In genomic region chr13:33003523-33004413, GRCm38 (mm10) we compare ENCODE assay signal across 8 mouse cellular contexts. TPM values are rescaled to one million over a fixed set of nuclear protein-coding genes. Genes with fewer than 3 reads are reported as not detected.
DNase-seq lines count a peak whose midpoint lies in the region; ATAC-seq and TF ChIP-seq lines count a peak whose summit lies in the region.

No protein-coding gene starts in this region.

- H3K36me3 ChIP-seq in kidney, postnatal 0 days (ENCODE audit: insufficient read depth, low read length) = no peaks in the 10 kb centered on the region
- no peaks in the 10 kb centered on the region for H3K36me3 ChIP-seq in hindbrain, embryonic 12.5 days

- 55% methylated on average over 9 of the region's 9 CpGs for WGBS in kidney, postnatal 0 days
- 70% methylated on average over 9 of the region's 9 CpGs for WGBS in hindbrain, embryonic 12.5 days

- H3K4me2 ChIP-seq in kidney, postnatal 0 days (ENCODE audit: low read length) = peak overlapping the region; percentile 52
- H3K4me2 ChIP-seq in hindbrain, embryonic 12.5 days (replicated peaks) = peak overlapping the region; percentile 44

- DNase-seq in kidney, postnatal 0 days (ENCODE audit: low spot score) = no peak
- DNase-seq in kidney, postnatal 36 days = no peak
- DNase-seq in layer of hippocampus, adult 11-12 months (ENCODE audit: low spot score) = no peak
- no peak for DNase-seq in adipocyte (ENCODE audit: low spot score)
- DNase-seq in layer of hippocampus, adult 8-10 months (ENCODE audit: low spot score in 2 of 2) = no peak

- H3K4me3 ChIP-seq in kidney, postnatal 0 days (replicated peaks; ENCODE audit: low read depth, low read length) = peak overlapping the region; percentile 33
- peak overlapping the region; percentile 61 for H3K4me3 ChIP-seq in bone marrow macrophage, adult 2 months (ENCODE audit: insufficient read depth, low read length)
- H3K4me3 ChIP-seq in hindbrain, embryonic 12.5 days = peak overlapping the region; percentile 24

- H3K27me3 ChIP-seq in kidney, postnatal 0 days (ENCODE audit: insufficient read depth, low read length) = no peaks in the 10 kb centered on the region
- no peaks in the 10 kb centered on the region for H3K27me3 ChIP-seq in hindbrain, embryonic 12.5 days

- no peaks in the 10 kb centered on the region for H3K9me3 ChIP-seq in kidney, postnatal 0 days (replicated peaks; ENCODE audit: low read length)
- no peaks in the 10 kb centered on the region for H3K9me3 ChIP-seq in hindbrain, embryonic 12.5 days (replicated peaks)

- peak overlapping the region; percentile 47; the same call in 1 of the 2 replicates for H3K9ac ChIP-seq in kidney, postnatal 0 days (ENCODE audit: low read depth, low read length)
- H3K9ac ChIP-seq in hindbrain, embryonic 12.5 days = no peak overlapping the region

- ATAC-seq in kidney, postnatal 0 days (replicated peaks; ENCODE audit: low FRiP score, low read depth) = peak; percentile 50
- no peak for ATAC-seq in hindbrain, embryonic 12.5 days (ENCODE audit: low FRiP score)
- ATAC-seq in megakaryocyte-erythroid progenitor cell, adult 5-6 weeks (replicated peaks; ENCODE audit: low FRiP score, low TSS enrichment, poor library complexity, severe bottlenecking) = peak; percentile 43

- H3K4me1 ChIP-seq in kidney, postnatal 0 days (replicated peaks; ENCODE audit: insufficient read depth, low read length) = peaks cover 5% of the 10 kb centered on the region; the same call in 1 of the 2 replicates
- peaks cover 28% of the 10 kb centered on the region for H3K4me1 ChIP-seq in bone marrow macrophage, adult 2 months (ENCODE audit: control insufficient read depth, insufficient read depth, low read length)
- peaks cover 6% of the 10 kb centered on the region; the same call in 1 of the 2 replicates for H3K4me1 ChIP-seq in hindbrain, embryonic 12.5 days

- TF ChIP-seq CTCF in kidney, postnatal 0 days (IDR thresholded peaks at IDR 0.05; ENCODE audit: low read depth) = no peak
- TF ChIP-seq CTCF in bone marrow macrophage, adult 2 months (IDR thresholded peaks at IDR 0.05; ENCODE audit: low read depth, low read length) = no peak

- H3K27ac ChIP-seq in kidney, postnatal 0 days = peak overlapping the region; percentile 89
- peak overlapping the region; percentile 92 for H3K27ac ChIP-seq in bone marrow macrophage, adult 2 months (ENCODE audit: insufficient read depth, low read depth, low read length)
- H3K27ac ChIP-seq in hindbrain, embryonic 12.5 days = no peak overlapping the region

- no peak for TF ChIP-seq POLR2A in bone marrow macrophage, adult 2 months (IDR thresholded peaks at IDR 0.05; ENCODE audit: borderline replicate concordance, low read depth, low read length)

RNA-seq across cellular contexts. Expression of gene Serpinb9, which starts 0.7 kb away (rescaled TPM):
- polyA plus RNA-seq in kidney, postnatal 0 days (2015; fragmentation: Nextera tagmentation; extraction: Ambion mirVana) = 20.2 and 20.5 TPM in 2 replicates
- 6.6 and 7.4 TPM in 2 replicates for polyA plus RNA-seq in bone marrow macrophage, adult 2 months (2012; ENCODE audit: insufficient read depth, insufficient read length, missing spikeins)
- polyA plus RNA-seq in hindbrain, embryonic 12.5 days (2016; fragmentation: Nextera tagmentation; extraction: Ambion mirVana) = 1.5 and 1.8 TPM in 2 replicates
- 6.1 and 7.9 TPM in 2 replicates for total RNA-seq in megakaryocyte-erythroid progenitor cell, adult 5-6 weeks (2014; fragmentation: Nextera tagmentation)
- total RNA-seq in megakaryocyte-erythroid progenitor cell, adult 5-6 weeks (2017) = 5.8 and 12.1 TPM in 2 replicates
- 1 to 10 TPM; 5.5 to 6.5 (median 5.9) TPM for total RNA-seq in layer of hippocampus, adult 8-10 months (2022)

RNA-seq across cellular contexts. Expression of gene Serpinb9b, which starts 23.4 kb away (rescaled TPM):
- 0.16 and 0.26 TPM in 2 replicates for polyA plus RNA-seq in kidney, postnatal 0 days (2015; fragmentation: Nextera tagmentation; extraction: Ambion mirVana)
- 0.44 TPM in 1 of 2 replicates, not detected in the other for polyA plus RNA-seq in bone marrow macrophage, adult 2 months (2012; ENCODE audit: insufficient read depth, insufficient read length, missing spikeins)
- 0.10 and 0.31 TPM in 2 replicates for polyA plus RNA-seq in hindbrain, embryonic 12.5 days (2016; fragmentation: Nextera tagmentation; extraction: Ambion mirVana)
- not detected in 2 replicates for total RNA-seq in megakaryocyte-erythroid progenitor cell, adult 5-6 weeks (2014; fragmentation: Nextera tagmentation)
- total RNA-seq in megakaryocyte-erythroid progenitor cell, adult 5-6 weeks (2017) = not detected in 2 replicates
- not detected for total RNA-seq in layer of hippocampus, adult 8-10 months (2022)

RNA-seq across cellular contexts. Expression of gene Serpinb6b, which starts 38.8 kb away (rescaled TPM):
- polyA plus RNA-seq in kidney, postnatal 0 days (2015; fragmentation: Nextera tagmentation; extraction: Ambion mirVana) = 11.7 and 14.3 TPM in 2 replicates
- 12.3 and 12.7 TPM in 2 replicates for polyA plus RNA-seq in bone marrow macrophage, adult 2 months (2012; ENCODE audit: insufficient read depth, insufficient read length, missing spikeins)
- 0.88 and 1.4 TPM in 2 replicates for polyA plus RNA-seq in hindbrain, embryonic 12.5 days (2016; fragmentation: Nextera tagmentation; extraction: Ambion mirVana)
- total RNA-seq in megakaryocyte-erythroid progenitor cell, adult 5-6 weeks (2014; fragmentation: Nextera tagmentation) = 10.1 and 14.4 TPM in 2 replicates
- total RNA-seq in megakaryocyte-erythroid progenitor cell, adult 5-6 weeks (2017) = 36.7 and 70.1 TPM in 2 replicates
- 1 to 10 TPM in 3 of 4 experiments, under 1 TPM in 1; 0.72 to 1.6 (median 1.2) TPM for total RNA-seq in layer of hippocampus, adult 8-10 months (2022)
